Mouse (Mus musculus): ENCODE results near the gene Neurl3. TPM values are rescaled to one million over a fixed set of nuclear protein-coding genes. Genes with fewer than 3 reads are reported as not detected.

Gene Neurl3
- total RNA-seq, 2 experiments from 2014 or later, result 1.9 to 2.5 TPM

Other genes starting within 250 kb of the Neurl3 start
- gene Hs6st1, start 206.3 kb downstream of the Neurl3 start, total RNA-seq (2021), result 10 to 100 TPM; 26.2 to 28.3 TPM
- gene Uggt1, start 30.0 kb downstream of the Neurl3 start, total RNA-seq (2021), result 10 to 100 TPM; 21.9 to 27.5 TPM
- gene Arid5a, start 33.1 kb upstream of the Neurl3 start, total RNA-seq (2021), result 10 to 100 TPM; 15.5 to 16.4 TPM
- 10 to 100 TPM; 28.4 to 36.9 TPM for gene Kansl3, start 94.5 kb upstream of the Neurl3 start, total RNA-seq (2021)
- gene Fer1l5, start 97.6 kb upstream of the Neurl3 start, total RNA-seq (2021), result not detected
- gene Lman2l, start 170.6 kb upstream of the Neurl3 start, total RNA-seq (2021), result 10 to 100 TPM; 17.7 to 20.3 TPM
- gene Cnnm4, start 196.9 kb upstream of the Neurl3 start, total RNA-seq (2021), result 1 to 10 TPM; 4.3 to 5.7 TPM
- gene Cnnm3, start 237.2 kb upstream of the Neurl3 start, total RNA-seq (2021), result 10 to 100 TPM; 14.5 to 18.2 TPM

Measured in gastrocnemius, postnatal 10 days (tissue).